Comparison of ENCODE assay signal across 28 mouse cellular contexts in genomic region chr3:136829109-136829508, GRCm38 (mm10).
A peak's percentile ranks its signal among the peaks of the same experiment; 100 is the strongest.
DNase-seq lines count a peak whose midpoint lies in the region; ATAC-seq and TF ChIP-seq lines count a peak whose summit lies in the region.
"Had no signal": no experiment of that assay in that cellular context is flagged by ENCODE, and none has a peak within 500 bp of the region (broad histone marks: within the 10 kb centered on the region; RNA-seq: fewer than 3 reads in every experiment).

No protein-coding gene starts in this region.

- H3K36me3 ChIP-seq in forebrain, postnatal 0 days (ENCODE audit: insufficient read depth): no peaks in the 10 kb centered on the region
- no peaks in the 10 kb centered on the region for H3K36me3 ChIP-seq in forebrain, embryonic 11.5 days (ENCODE audit: control insufficient read depth, insufficient read depth, low read length)
- H3K36me3 ChIP-seq: heart, embryonic 10.5 days; heart, embryonic 13.5 days had no signal

- peak; percentile 26 for DNase-seq in embryo, embryonic 11 days
- no peak for DNase-seq in embryo, embryonic 9.5 days (ENCODE audit: extremely low spot score)
- no peak for DNase-seq in forebrain, postnatal 0 days
- no peak for DNase-seq in forebrain, embryonic 11.5 days (ENCODE audit: low spot score)
- DNase-seq in left cerebral cortex, adult 2 months (ENCODE audit: extremely low spot score in 1 of 2, low spot score in 2 of 2): no peak
- no peak for DNase-seq in left cerebral cortex, postnatal 36 days (ENCODE audit: low spot score in 2 of 2)
- peak; percentile 52 for DNase-seq in mesoderm, embryonic 11.5 days (ENCODE audit: low read depth, low spot score)
- no peak for DNase-seq in right cerebral cortex, postnatal 25 days
- DNase-seq: adrenal gland, postnatal 10 days; adrenal gland, postnatal 36 days; cerebellum, adult 18-20 months; cerebellum, adult 9-10 months; cerebellum, postnatal 14 days; gastrocnemius, adult 2 months; gastrocnemius, postnatal 14 days; heart, adult 18-20 months; heart, postnatal 14 days; heart, postnatal 4 days had no signal

- H3K4me1 ChIP-seq in forebrain, postnatal 0 days (ENCODE audit: insufficient read depth): peaks cover 16% of the 10 kb centered on the region
- H3K4me1 ChIP-seq in forebrain, embryonic 11.5 days (replicated peaks; ENCODE audit: control insufficient read depth, insufficient read depth, low read length): peaks cover 7% of the 10 kb centered on the region; the same call in 1 of the 2 replicates

- H3K27ac ChIP-seq in forebrain, postnatal 0 days (ENCODE audit: low read depth, low read length): peak overlapping the region; percentile 29; the same call in 1 of the 2 replicates
- no peak overlapping the region for H3K27ac ChIP-seq in forebrain, embryonic 11.5 days (ENCODE audit: low read depth, low read length)
- H3K27ac ChIP-seq in left cerebral cortex, adult 2 months: peak overlapping the region; percentile 64
- H3K27ac ChIP-seq: forebrain, embryonic 13.5 days; gastrocnemius, adult 2 months; heart, embryonic 10.5 days; heart, embryonic 13.5 days; hindbrain, postnatal 0 days had no signal

- WGBS in forebrain, postnatal 0 days: 70% methylated on average over 5 of the region's 5 CpGs
- 84% methylated on average over 5 of the region's 5 CpGs for WGBS in forebrain, embryonic 11.5 days

- ATAC-seq in forebrain, postnatal 0 days: no peak
- no peak for ATAC-seq in forebrain, embryonic 11.5 days (replicated peaks; ENCODE audit: low FRiP score)
- ATAC-seq: forebrain, embryonic 13.5 days; hindbrain, postnatal 0 days; inflammation-experienced regulatory T-cells, adult 6 months; intestine, embryonic 16.5 days; Patski had no signal

- H3K9ac ChIP-seq in forebrain, postnatal 0 days: no peak overlapping the region
- no peak overlapping the region for H3K9ac ChIP-seq in forebrain, embryonic 11.5 days (ENCODE audit: low read length)
- H3K9ac ChIP-seq: forebrain, embryonic 13.5 days; heart, embryonic 13.5 days; hindbrain, embryonic 14.5 days had no signal

- H3K4me3 ChIP-seq in forebrain, postnatal 0 days (ENCODE audit: low read depth, low read length): no peak overlapping the region
- no peak overlapping the region for H3K4me3 ChIP-seq in forebrain, embryonic 11.5 days (ENCODE audit: low read depth, low read length)
- no peak overlapping the region for H3K4me3 ChIP-seq in left cerebral cortex, adult 2 months
- H3K4me3 ChIP-seq: forebrain, embryonic 13.5 days; gastrocnemius, adult 2 months; heart, embryonic 10.5 days; heart, embryonic 13.5 days had no signal

- intact Hi-C loops in left cerebral cortex, adult 2 months (cut with DNase I): no loop called here
- intact Hi-C loops in left cerebral cortex, postnatal 36 days (cut with DNase I): no loop called here

- no peaks in the 10 kb centered on the region for H3K27me3 ChIP-seq in forebrain, postnatal 0 days (ENCODE audit: insufficient read depth, low read length)
- H3K27me3 ChIP-seq in forebrain, embryonic 11.5 days (ENCODE audit: control insufficient read depth, insufficient read depth, low read length): no peaks in the 10 kb centered on the region
- H3K27me3 ChIP-seq: CH12.LX; forebrain, embryonic 13.5 days; heart, embryonic 13.5 days; Patski had no signal

- TF ChIP-seq CTCF in forebrain, postnatal 0 days (IDR thresholded peaks at IDR 0.05; ENCODE audit: low read depth): no peak
- no peak for TF ChIP-seq CTCF in left cerebral cortex, adult 2 months (IDR thresholded peaks at IDR 0.05)

- H3K9me3 ChIP-seq in forebrain, postnatal 0 days (ENCODE audit: low read length): no peaks in the 10 kb centered on the region
- H3K9me3 ChIP-seq in forebrain, embryonic 11.5 days (ENCODE audit: control insufficient read depth, low read length): no peaks in the 10 kb centered on the region
- H3K9me3 ChIP-seq: forebrain, embryonic 13.5 days; G1E; heart, embryonic 10.5 days; heart, embryonic 13.5 days had no signal

- H3K4me2 ChIP-seq in forebrain, postnatal 0 days (ENCODE audit: low read depth): no peak overlapping the region
- H3K4me2 ChIP-seq in forebrain, embryonic 11.5 days (ENCODE audit: low read depth, low read length, severe bottlenecking): no peak overlapping the region
- H3K4me2 ChIP-seq: forebrain, embryonic 13.5 days; heart, embryonic 13.5 days; hindbrain, embryonic 14.5 days had no signal

Comparison
In these comparisons a context has a peak if more than half of its experiments do, and no peak if none do; other contexts are left out.
1. DNase-seq: peak in embryo, embryonic 11 days (single experiment) and mesoderm, embryonic 11.5 days (single experiment); none in embryo, embryonic 9.5 days (single experiment), forebrain, postnatal 0 days (single experiment), forebrain, embryonic 11.5 days (single experiment), left cerebral cortex, adult 2 months (0 of 2), left cerebral cortex, postnatal 36 days (0 of 2) and right cerebral cortex, postnatal 25 days (single experiment).